Mouse (Mus musculus) heart, postnatal 25 days (tissue): ENCODE measurements around the gene Btbd9. TPM values are rescaled to one million over a fixed set of nuclear protein-coding genes. Genes with fewer than 3 reads are reported as not detected.

Source experiments
- DNase-seq: peaks from one replicate; pipeline ENCODE4 v3.0.0; 2022; ENCODE audit warnings: low spot score
- intact Hi-C: fragments of 180-260 bp; cut with DNase I; formaldehyde crosslinking; loops from one replicate; pipeline ENCODE4 v1.15.1; 2025
- total RNA-seq, 2 experiments: library from RNA; stranded (reverse); gene quantifications; 2 replicates each; pipeline ENCODE4 v1.2.3; 2021

Btbd9 gene
- total RNA-seq, 2 experiments from 2014 or later = 17.9 to 20.5 TPM

DNA sequence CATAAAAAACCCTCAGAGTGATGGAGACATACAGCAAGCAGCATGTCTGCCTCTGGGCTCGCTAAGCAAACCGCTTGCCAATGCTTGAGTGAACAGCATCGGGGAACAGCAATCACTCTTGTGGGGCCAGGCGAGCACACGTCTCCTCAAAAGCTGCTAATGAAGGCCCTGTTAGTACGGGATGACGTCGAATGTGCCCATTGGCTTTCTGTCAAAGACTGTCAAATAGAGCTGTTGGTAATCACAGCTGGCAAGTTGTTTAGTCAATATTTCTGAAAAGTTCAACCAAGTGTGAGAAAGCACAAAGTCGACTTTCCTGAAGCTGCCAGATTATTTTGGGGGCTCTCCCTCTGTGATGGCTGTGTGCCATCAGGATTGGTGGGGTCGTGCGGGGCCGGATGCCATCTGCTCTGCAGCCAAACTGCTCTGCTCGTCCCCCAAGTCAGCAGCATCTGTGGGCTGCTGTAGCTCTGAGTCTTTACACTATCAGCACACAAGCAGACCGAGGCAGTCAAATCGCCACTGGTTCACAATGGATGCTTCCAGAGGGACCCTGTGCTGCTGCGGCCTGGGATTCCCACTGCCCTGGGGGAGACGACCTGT lies 334.5 kb downstream of the Btbd9 start:
- intact Hi-C loops = loop anchor here (5.0 kb wide), 1 partner anchor 205 kb away; no protein-coding TSS in a partner anchor
- no peak for DNase-seq

DNA sequence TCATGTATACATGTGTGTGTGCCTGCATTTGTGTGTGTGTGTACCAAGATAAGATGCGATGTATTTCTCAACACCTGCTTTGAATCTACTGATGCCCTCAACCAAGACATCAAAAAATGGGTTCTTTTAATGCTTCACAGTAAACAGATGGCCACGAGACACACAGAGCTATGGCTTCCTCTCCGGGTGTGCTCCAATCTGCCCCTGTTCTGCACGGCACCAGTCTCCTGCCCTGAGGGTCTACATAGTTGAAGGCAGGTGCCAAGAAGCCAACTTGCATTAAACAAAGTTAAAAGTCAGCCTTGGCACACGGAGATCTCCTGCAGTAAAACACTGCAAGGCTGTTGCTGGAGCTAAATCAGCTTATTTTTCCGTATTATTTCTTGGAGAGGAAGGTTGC lies 335.2 kb downstream of the Btbd9 start:
- intact Hi-C loops = loop anchor here (5.0 kb wide), 1 partner anchor 206 kb away; no protein-coding TSS in a partner anchor

DNA sequence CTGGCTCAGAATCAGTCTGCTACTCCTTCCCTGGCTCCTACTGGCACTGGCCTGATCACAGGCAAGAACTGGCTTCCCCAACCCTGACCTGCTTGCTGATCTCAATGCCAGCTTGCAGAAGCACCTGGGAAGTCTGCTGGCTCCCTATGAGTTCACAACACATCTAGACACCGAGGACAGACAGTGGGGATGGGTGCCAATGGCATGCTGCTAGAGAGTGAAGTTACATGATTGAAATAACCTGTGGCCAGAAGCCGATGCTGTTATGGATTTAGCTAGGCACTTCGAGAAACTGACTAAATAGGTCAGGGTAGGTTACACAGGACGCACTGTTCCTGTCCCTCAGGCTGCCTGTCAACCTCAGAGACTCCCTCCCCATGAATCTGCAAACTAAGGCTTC lies 335.6 kb downstream of the Btbd9 start:
- intact Hi-C loops = loop anchor here (5.0 kb wide), 1 partner anchor 207 kb away; no protein-coding TSS in a partner anchor
- DNase-seq = no peak

More for the DNA sequence above, 335.2 kb downstream of the Btbd9 start:
- no peak for DNase-seq

DNA sequence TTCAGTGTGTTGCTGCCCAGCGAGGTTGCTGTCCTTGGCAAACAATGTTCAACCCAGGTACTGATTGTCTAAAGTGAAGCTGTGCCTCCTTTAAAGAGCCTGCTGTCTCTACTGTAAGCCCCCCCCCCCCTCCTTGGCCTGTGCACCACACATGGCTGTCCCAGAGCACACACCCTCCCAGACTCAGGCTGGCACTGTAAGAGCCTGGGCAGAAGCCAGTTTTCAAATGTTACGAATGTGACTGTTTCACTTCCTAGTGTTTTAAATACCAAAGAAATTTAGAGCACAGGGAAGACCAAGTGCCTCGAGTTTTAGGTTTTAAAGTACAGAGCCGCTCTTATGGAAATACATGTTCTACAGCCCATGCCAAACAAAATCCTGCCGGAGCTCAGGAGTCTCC lies 336.8 kb downstream of the Btbd9 start:
- no peak for DNase-seq
- intact Hi-C loops = no loop called here

DNA sequence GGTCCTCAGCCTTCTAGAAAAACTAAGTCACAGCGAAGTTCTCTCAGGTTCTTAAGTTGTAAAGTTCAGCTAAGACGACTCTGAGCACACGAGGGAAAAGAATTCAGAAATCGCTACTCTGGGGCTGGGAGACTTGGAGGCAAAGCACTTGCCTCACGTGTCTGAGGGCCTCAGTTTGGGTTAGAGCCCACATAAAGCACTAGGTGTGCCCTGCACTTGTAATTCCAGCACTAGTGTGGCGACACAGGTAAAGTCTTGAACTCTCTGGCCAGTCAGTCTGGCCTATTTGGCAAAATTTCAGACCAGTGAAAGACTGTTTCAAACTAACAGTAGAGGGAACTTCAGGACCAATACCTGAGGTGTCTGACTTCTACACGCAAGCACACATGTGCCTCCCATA lies 338.7 kb downstream of the Btbd9 start:
- no peak for DNase-seq
- intact Hi-C loops = no loop called here

DNA sequence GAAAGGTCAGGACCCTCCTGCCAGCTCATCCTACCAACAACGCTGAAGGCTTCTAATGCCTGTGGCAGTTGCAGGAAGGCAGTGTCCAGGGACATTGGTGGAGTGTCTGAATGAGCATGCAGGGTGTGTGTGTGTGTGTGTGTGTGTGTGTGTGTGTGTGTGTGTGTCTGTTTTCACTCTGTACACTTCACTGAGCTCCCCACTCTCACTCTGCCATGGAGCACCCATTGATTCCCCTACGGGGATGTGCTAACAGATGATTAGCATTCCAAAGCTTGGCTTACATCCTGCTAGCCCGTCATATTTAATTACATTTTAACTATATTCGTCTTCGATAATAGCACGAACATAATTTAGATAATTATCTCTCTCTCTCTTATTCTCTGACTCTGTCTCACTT lies 339.7 kb downstream of the Btbd9 start:
- intact Hi-C loops = no loop called here
- no peak for DNase-seq

DNA sequence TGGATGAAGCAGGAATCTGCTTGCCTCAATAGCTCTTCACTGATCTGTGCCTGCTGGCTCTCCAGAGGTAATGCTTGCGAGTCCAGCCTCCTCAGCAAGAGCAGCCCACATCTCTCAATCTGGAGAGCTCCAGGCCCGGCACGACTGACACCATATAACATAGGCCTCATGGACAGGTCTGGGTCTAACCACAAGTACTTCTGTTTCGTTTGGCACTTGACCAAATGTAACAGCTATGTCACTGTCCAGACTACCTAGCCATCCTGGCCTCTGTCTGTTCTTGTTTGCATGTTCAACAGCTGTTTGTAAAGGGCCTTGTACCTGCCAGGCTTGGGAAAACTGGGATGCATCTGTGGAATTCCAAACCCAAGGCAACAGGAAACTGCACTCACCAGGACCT lies 340.9 kb downstream of the Btbd9 start:
- intact Hi-C loops = no loop called here
- DNase-seq = no peak

DNA sequence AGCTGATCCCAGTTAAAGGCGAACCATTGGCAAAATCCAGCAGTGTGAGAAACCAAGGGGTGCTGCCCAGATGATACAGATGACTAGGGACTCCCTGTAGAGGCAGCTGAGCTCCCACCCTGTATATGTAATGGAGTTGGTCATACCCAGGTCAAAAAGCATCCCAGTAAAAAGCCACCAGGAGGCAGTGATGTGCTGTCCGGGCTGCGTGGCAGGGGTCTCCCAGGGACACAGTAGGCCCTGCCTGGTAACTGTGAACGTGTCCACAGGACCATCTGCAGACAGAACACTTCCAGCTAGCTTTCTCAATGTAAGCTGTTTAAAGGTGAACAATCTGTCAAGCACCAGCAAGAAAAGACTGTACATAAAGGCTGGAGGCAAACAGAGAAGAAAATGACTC lies 343.6 kb downstream of the Btbd9 start:
- intact Hi-C loops = no loop called here
- DNase-seq = no peak

DNA sequence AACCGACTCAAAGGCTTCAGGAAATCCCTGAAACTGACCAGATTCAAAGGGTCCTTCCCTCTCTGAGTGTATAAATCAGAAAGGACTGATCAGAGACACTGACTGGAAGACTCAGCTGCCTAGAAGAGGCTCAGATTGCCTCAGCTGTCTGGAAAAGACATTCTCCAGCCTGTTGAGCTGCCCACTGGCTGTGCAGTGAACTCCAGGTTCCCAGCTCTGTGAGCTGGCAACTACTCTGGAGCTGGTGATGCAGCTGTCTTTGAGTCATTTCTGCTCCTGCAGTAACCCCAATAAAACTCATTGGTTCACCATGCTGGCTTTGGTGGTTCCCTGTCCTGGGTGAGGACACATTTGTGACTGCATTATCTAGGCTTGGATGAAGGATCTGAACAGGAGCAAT lies 344.8 kb downstream of the Btbd9 start:
- intact Hi-C loops = no loop called here
- DNase-seq = no peak

DNA sequence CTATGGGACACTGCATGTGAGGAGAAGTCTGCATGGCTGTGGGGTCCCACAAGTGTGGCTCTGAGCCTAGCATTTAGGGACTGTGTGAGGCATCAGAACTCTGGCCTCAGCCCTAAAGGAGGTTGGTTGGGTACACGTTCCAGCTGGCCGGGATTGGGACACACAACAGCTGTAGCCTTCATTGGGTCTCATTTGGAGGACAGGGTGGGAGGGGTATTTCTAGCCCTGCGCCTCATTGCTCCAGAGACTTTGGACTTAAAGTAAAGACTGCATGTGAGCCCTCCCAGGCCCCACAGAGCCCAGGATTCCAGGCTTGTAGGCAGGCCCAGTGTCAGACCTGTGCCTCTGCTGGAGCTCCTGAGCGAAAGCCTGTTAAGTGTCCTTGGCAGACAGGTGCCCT lies 345.9 kb downstream of the Btbd9 start:
- no peak for DNase-seq
- intact Hi-C loops = no loop called here

DNA sequence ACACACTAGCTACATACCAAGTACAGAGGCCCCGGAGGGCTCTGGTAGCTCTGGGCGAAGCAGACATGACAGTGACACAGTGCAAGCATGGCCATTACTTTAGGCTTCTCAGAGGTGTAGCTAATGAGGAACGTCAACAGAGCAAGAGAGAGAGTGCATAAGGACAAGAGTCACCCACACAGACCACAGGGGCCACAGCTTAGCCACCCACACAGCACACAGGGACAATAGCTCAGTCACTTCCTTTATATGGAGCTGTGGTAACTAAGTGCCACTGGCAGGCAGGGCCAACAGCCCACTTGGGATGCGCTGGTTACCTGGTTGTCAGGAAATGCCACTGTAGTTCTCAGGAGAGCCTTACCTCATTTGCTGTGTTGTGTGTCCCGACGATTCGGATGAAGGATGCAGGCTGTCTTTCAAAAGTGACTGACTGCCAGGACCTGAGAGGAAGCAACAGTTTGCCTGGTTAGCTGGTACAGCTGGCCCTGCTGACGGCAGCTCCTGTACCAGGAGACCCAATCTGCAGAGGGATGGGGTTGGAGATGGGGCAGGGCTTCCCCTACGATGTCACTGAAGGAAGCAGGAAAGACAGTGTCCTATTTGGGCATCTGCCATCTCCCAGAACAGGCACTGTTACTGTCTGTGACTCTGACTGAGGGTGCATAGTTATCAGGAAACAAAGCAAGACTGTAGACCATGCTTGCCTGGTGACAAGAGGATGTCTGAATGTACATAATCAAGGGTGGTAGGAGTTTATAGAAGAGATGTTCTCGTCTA lies 347.7 kb downstream of the Btbd9 start:
- intact Hi-C loops = no loop called here
- DNase-seq = no peak

DNA sequence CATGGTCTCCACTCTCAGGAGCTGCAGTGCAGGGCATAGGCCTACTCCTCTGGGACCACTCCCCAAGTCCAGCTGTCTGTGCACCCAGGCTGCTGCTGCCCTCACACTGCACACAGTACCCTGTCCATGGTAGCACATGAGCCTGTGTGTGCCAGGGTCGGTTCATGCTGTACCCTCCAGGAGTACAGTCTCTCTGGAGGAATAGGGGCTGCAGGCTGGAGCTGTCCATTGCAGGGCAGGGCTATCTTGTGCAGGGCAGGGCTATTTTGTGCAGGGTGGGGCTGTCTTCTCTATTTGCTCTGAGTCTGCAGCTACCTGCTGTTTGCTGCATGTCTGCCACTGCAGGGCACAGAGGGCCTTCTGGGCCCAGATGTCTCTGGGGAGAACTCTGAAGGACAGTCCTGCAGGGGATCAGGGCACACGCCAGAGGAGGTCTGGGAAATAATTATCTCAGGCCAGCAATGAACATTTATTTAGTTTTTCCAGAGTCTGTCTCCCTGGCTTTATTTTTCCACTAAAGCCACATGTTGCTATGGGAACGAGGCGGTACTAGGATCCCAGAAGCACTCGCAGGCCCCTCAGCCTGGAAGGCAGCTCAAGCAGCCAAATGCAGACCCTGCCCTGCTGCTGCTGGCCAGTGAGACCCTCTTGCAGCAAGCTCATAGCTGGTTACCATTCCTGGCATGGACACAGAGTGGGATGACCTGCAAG lies 351.1 kb downstream of the Btbd9 start:
- DNase-seq = no peak
- intact Hi-C loops = no loop called here

DNA sequence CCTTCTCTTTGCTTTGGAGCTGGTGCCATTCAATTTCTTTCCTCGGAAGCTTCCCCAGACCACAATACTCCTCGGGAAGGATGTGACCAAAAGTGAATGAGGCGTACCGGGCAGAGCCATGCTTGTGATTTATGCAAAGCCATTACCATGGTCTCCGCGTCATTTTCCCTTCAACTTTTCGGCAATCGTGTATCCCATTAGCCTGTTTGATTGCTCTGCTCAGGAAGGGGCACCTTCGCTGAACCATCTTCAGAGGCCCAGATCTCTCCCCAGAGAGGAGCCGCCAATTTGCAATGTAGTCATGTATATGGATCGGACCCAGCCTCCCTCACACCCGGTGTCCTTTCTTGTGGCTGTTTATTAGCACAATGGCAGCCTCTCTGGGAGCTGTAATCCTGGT lies 353.5 kb downstream of the Btbd9 start:
- no peak for DNase-seq
- intact Hi-C loops = no loop called here

DNA sequence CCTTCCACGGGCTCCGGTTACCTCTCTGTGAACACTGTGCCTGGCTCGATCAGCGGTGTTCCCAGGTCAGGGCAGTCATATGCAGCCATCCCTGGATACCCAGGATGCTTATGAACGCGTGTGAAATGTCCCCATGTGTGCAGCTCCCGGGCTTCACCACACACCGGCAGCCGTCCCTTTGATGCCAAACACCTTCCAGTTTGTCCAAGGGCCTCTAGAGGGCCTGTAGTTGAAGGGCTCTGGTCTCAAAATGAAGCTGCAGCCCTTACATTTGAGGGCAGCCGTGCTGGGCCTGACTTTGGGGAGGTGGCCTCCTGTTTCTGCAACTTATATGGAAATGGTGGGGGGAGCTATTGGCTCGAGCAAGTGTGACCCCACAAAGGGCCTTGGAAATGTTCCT lies 353.9 kb downstream of the Btbd9 start:
- DNase-seq = no peak
- intact Hi-C loops = no loop called here

DNA sequence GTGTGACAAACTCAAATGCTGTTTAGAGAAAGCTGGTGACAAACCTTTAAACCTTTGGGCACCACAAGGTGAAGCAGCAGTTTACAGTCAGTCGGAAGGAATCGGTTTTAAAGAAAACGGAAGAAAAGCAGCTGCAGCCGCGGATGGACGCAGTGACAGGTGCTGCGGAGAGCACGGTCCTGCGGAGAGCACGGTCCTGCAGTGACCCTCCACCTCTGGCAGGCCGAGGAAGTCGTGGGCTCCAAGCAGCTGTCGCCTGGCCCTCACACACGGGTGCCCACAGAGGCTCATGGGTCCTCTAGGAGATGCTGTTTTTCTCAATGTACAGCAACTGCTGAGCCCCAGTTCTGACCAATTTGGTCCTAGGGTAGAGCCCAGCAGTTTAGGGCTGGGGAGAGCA lies 354.6 kb downstream of the Btbd9 start:
- intact Hi-C loops = no loop called here
- no peak for DNase-seq

DNA sequence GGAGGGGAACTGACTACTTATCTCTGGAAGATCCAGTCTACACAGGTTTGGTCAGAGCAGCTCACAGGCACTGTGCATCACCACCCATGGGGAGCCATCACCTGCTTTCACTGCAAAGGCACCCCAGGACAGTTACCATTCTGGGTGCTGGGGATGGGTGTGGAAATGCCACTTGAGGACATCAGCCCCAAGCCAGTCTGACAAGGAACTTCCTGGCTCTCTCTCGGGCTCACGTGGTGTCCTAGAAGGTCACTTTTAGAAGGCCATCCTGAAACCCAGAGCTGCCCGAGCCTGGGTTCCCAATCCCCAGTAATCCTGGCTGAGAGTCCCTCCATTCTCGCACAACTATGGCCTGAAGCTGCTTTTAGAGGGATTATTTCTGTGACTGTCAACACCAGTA lies 360.5 kb downstream of the Btbd9 start:
- intact Hi-C loops = no loop called here
- DNase-seq = no peak

DNA sequence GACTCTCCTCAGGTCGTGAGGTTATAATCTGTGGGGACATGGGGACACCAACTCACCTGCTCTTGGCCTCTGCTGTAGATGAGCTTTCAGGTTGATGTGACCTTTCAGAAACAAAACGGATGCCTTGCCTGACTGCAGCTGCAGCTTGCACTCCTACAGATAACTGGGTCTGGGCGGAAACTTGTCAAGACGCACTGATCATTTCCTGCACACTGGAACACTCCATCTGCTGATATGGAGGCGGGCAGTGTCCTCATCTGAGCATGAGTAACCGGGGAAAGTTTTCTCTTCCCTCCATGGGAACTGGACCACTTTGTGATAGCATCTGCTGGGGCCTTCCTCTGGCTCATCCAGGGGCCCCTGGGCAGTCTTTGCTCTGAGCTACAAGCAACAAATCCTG lies 361.9 kb downstream of the Btbd9 start:
- intact Hi-C loops = no loop called here
- DNase-seq = no peak

DNA sequence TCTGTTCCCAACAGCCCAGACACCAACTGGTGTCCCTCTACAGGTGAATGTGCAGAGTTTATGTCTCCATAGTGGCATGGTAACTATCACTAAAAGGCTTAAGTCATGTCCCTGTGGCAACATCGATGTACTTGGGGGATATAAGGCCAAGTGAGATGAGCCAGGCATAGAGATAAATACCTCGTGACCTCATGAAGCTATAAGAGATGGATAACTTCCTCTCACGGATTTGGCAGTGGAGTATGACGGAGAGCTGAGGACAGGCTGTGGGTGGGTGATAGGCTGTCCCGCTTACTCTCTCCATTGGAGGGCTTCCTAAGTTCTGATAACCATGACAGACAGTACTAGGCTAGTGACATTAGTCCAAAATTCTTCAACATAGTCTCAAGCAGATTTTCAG lies 362.9 kb downstream of the Btbd9 start:
- DNase-seq = no peak
- intact Hi-C loops = no loop called here

DNA sequence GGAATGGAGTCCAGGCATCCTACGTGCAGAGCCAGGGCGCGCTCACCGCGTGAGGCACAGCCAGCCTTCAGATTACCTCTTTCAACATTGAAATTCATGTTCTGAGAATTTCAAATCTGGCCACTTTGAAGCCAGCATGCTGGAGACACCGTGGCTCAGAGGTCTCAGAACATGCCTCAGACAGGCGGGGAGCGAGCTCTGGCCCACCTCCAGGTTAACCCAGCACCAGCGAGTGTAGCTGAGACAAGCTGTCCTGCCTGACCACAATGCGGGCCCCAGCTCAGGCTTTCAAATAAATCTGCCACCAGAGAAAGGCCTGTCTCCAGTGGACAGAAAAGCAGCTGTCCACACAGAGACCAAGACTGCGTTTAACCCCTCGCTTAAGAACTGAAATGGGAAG lies 363.6 kb downstream of the Btbd9 start:
- intact Hi-C loops = no loop called here
- no peak for DNase-seq

DNA sequence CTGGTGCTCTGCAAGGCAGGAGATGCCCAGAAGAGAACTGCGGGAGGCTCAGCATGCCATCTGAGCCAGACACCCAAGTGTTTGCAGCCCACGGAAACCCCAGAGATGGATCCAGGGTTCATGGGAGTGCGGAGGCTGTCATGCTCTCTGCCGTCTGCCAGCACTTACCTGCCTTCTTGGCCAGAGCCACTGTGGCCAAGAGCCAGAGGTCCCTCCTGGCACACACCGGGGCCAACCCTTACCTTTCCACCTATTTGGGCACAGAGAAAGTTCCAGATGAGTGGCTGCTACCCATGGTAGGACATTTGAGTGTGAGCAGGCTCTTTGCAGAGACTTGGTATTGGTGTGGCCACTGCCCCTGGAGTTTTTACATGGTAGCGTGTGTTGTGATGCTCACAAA lies 365.4 kb downstream of the Btbd9 start:
- DNase-seq = no peak
- intact Hi-C loops = no loop called here

DNA sequence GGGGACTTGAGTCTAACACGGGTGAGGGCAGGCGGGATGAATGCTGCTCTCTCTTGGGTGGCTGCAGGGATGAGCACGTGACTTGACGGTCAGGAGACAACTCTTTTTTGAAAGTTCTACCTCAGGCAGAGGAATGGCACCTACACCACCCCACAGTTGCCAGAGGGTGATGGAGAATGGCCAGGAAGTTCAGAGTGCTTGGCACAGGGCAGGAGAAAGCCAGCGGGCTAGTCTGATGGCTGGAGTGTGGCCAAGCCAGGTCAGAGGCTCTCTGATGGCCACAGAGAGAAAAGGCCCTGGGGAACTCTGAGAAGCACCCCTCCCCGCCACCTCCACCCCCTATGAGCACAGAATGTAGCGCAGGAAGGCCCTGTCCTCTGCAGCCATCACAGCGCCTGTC lies 366.0 kb downstream of the Btbd9 start:
- intact Hi-C loops = no loop called here
- no peak for DNase-seq
